Mouse (Mus musculus) ES-E14 (cell line): ENCODE measurements around the gene Krtcap2.

Experiments used
- HCFC1 ChIP-seq: IDR thresholded peaks from 2 replicates; pipeline ENCODE4 v1.6.1; 2012; ENCODE audit warnings: low read length, inconsistent platforms, borderline replicate concordance; ENCODE audit not compliant: insufficient read depth
- MAFK ChIP-seq: IDR thresholded peaks from 2 replicates; pipeline ENCODE4 v1.6.1; 2014; ENCODE audit warnings: mild to moderate bottlenecking, low read depth, low read length, inconsistent platforms; ENCODE audit not compliant: insufficient read depth
- ZC3H11A ChIP-seq: IDR thresholded peaks from 2 replicates; pipeline ENCODE4 v1.6.1; 2012; ENCODE audit warnings: low read depth, mild to moderate bottlenecking, inconsistent platforms, low read length, borderline replicate concordance

- TF ChIP-seq HCFC1 (no peak), ZC3H11A (no peak), MAFK (no peak)
Observed at GRCm38 (mm10) chr3:89295685-89296230, 50.0 kb downstream of the Krtcap2 start.
